Mouse (Mus musculus): ENCODE data around the gene Anxa6. TPM values are rescaled to one million over a fixed set of nuclear protein-coding genes. Genes with fewer than 3 reads are reported as not detected.

Anxa6 gene
- 22.9 TPM for polyA plus RNA-seq (2014; fragmentation: Illumina TruSeq; extraction: RNeasy Lipid Tissue Mini Kit (QIAGEN cat#74804); ENCODE audit: low read depth, low replicate concordance)

DNA sequence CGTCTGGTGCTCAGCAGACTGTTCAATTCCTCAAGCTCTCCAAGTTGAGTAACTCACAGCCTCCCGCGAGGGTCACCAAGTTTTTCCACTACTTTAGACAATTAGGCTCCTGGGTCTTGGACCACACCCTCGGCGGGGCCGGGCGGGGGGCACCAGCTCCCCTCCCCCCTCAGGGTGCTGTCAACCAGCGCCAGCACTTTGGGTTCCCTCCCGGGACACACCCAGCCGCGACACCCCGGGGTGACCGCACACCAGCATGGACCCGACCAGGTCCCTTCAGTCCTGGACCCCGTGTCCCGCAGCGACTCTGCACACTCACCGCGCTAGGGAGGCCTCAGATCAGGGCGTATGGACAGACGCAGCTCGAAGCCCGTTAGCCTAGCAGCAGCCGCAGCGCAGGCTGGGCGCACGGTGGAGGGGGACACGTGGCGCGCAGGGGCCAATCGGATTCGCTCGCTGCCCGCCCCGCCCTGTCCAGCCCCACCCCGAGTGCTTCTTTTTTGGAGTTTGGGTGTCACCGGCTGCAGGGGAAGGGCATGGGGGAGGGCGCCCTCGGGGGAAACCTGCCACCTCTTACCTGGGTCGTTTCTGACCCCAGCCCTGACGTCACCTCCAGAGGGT, at the start of gene Anxa6:
Gene Anxa6, minus strand, starts transcription at position 406 of the 621 bp plus-strand sequence.

DNA sequence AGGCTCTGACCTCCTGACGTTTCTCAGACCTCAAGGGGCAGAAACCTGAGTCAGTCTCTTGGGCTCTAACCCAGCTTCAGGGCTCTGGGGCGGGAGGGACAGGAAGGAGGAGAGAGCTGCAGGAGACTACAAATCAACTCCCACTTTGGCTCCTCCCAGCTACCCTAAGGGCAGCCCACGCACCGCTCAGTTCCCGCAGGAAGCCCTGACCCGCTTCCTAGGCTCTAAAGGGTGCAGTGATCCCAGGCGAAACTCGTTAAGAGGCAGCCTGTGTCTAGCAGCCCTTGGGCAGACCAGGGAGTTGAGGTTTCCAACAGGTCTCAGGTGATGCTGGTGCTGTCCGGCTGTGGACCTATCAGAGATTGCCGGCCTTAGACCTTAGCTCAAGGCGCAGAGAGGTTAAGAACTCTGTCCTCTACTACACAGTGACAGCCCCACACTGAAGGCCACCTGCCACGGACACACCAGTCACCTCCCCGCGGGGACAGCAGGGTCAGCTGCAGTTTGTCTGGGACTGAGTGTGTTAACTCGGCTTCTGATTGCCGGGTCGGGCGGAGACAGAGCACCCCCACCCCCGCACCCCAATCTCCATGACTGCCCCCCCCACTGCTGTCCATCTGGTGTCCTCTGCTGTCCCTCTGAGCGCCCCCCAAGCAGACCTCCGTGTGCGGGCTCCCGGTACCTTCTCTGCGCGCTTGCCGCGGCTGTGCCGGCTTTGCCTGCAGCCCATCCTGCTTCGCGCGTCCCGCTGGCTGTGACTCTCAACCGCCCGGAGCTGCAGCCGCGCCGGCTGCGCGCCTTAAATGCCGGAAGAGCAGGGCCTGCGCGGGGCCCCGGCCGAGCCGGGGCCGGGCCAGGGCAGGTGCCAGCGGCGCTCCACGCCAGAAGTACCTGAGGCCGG, 44.3 kb upstream of the Anxa6 start, which contains the start of gene Ccdc69:
Gene Ccdc69, minus strand, starts transcription at position 801 of the 901 bp plus-strand sequence.

GRCm38 (mm10) chr11:54962810-54963209, 70.4 kb downstream of the Anxa6 start, which contains the start of gene Tnip1:
Gene Tnip1, minus strand, starts transcription at chr11:54962917.

Other genes with a start within 250 kb of the Anxa6 start
- 7.7 TPM for gene Cdc42se2, start 245.8 kb downstream of the Anxa6 start, polyA plus RNA-seq (2014; fragmentation: Illumina TruSeq; extraction: RNeasy Lipid Tissue Mini Kit (QIAGEN cat#74804); ENCODE audit: low read depth, low replicate concordance)
- 7.6 TPM for gene Lyrm7, start 172.5 kb downstream of the Anxa6 start, polyA plus RNA-seq (2014; fragmentation: Illumina TruSeq; extraction: RNeasy Lipid Tissue Mini Kit (QIAGEN cat#74804); ENCODE audit: low read depth, low replicate concordance)
- 215 TPM for gene Hint1, start 167.1 kb downstream of the Anxa6 start, polyA plus RNA-seq (2014; fragmentation: Illumina TruSeq; extraction: RNeasy Lipid Tissue Mini Kit (QIAGEN cat#74804); ENCODE audit: low read depth, low replicate concordance)
- 2.6 TPM for gene Gpx3, start 131.0 kb downstream of the Anxa6 start, polyA plus RNA-seq (2014; fragmentation: Illumina TruSeq; extraction: RNeasy Lipid Tissue Mini Kit (QIAGEN cat#74804); ENCODE audit: low read depth, low replicate concordance)
- 0.85 TPM for gene Tnip1, start 70.5 kb downstream of the Anxa6 start, polyA plus RNA-seq (2014; fragmentation: Illumina TruSeq; extraction: RNeasy Lipid Tissue Mini Kit (QIAGEN cat#74804); ENCODE audit: low read depth, low replicate concordance)
- 0.37 TPM for gene Ccdc69, start 44.7 kb upstream of the Anxa6 start, polyA plus RNA-seq (2014; fragmentation: Illumina TruSeq; extraction: RNeasy Lipid Tissue Mini Kit (QIAGEN cat#74804); ENCODE audit: low read depth, low replicate concordance)
- 36.8 TPM for gene Gm2a, start 64.7 kb upstream of the Anxa6 start, polyA plus RNA-seq (2014; fragmentation: Illumina TruSeq; extraction: RNeasy Lipid Tissue Mini Kit (QIAGEN cat#74804); ENCODE audit: low read depth, low replicate concordance)
- not detected for gene Slc36a3, start 118.3 kb upstream of the Anxa6 start, polyA plus RNA-seq (2014; fragmentation: Illumina TruSeq; extraction: RNeasy Lipid Tissue Mini Kit (QIAGEN cat#74804); ENCODE audit: low read depth, low replicate concordance)
- not detected for gene Slc36a2, start 151.6 kb upstream of the Anxa6 start, polyA plus RNA-seq (2014; fragmentation: Illumina TruSeq; extraction: RNeasy Lipid Tissue Mini Kit (QIAGEN cat#74804); ENCODE audit: low read depth, low replicate concordance)
- 5.5 TPM for gene Slc36a1, start 170.9 kb upstream of the Anxa6 start, polyA plus RNA-seq (2014; fragmentation: Illumina TruSeq; extraction: RNeasy Lipid Tissue Mini Kit (QIAGEN cat#74804); ENCODE audit: low read depth, low replicate concordance)

Measured in liver, adult 10 weeks (tissue).